In the genomic region with DNA sequence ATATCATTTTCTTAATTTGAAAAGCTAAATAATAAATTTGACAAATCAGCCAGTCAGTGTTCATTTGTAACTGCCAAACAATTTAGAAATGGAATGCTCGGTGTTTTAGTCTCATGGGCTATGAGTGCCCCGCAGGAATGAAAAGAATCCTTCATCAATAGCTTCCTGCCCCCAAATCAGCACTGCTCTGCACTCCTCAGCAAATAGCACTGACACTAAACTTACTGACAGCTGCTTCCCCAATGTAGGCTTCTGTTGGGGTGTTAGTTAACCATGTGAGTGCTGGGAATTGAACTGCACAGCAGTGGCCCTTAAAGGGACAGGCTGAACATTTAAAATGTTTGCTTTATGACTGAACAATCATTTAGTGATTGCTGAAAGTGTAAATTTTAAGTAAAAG, we compare ENCODE assay signal across 27 mouse cellular contexts. TPM values are rescaled to one million over a fixed set of nuclear protein-coding genes. Genes with fewer than 3 reads are reported as not detected.
DNase-seq lines count a peak whose midpoint lies in the region; ATAC-seq and TF ChIP-seq lines count a peak whose summit lies in the region.
"Had no signal": no experiment of that assay in that cellular context is flagged by ENCODE, and none has a peak within 500 bp of the region (broad histone marks: within the 10 kb centered on the region; RNA-seq: fewer than 3 reads in every experiment).

No protein-coding gene starts in this region.

- no peaks in the 10 kb centered on the region for H3K27me3 ChIP-seq in forebrain, embryonic 12.5 days
- no peaks in the 10 kb centered on the region for H3K27me3 ChIP-seq in forebrain, postnatal 0 days (ENCODE audit: insufficient read depth, low read length)
- H3K27me3 ChIP-seq in hindbrain, embryonic 13.5 days = no peaks in the 10 kb centered on the region
- no peaks in the 10 kb centered on the region for H3K27me3 ChIP-seq in hindbrain, postnatal 0 days (ENCODE audit: insufficient read depth, low read length)
- H3K27me3 ChIP-seq: embryonic facial prominence, embryonic 12.5 days; heart, embryonic 12.5 days; hindbrain, embryonic 15.5 days had no signal

- ATAC-seq in forebrain, embryonic 12.5 days (ENCODE audit: low FRiP score) = 0 out of 2 replicates have a peak, but pooled peaks have one; percentile 20
- ATAC-seq in forebrain, postnatal 0 days = no peak; the same call in 1 of the 2 replicates
- ATAC-seq in hindbrain, embryonic 13.5 days (ENCODE audit: low FRiP score) = no peak
- no peak for ATAC-seq in hindbrain, postnatal 0 days
- ATAC-seq: CD4-positive, CD25-positive, alpha-beta regulatory T cell, adult 4 months; inflammation-experienced regulatory T-cells, adult 6 months; intestine, postnatal 0 days had no signal

- H3K4me1 ChIP-seq in forebrain, embryonic 12.5 days = peaks cover 8% of the 10 kb centered on the region; the same call in 1 of the 2 replicates
- H3K4me1 ChIP-seq in forebrain, postnatal 0 days (ENCODE audit: insufficient read depth) = no peaks in the 10 kb centered on the region
- H3K4me1 ChIP-seq in hindbrain, embryonic 13.5 days (replicated peaks) = peaks cover 3% of the 10 kb centered on the region; the same call in 1 of the 2 replicates
- no peaks in the 10 kb centered on the region for H3K4me1 ChIP-seq in hindbrain, postnatal 0 days (ENCODE audit: insufficient read depth, low read length)
- H3K4me1 ChIP-seq: embryonic facial prominence, embryonic 12.5 days; heart, embryonic 12.5 days had no signal

- TF ChIP-seq CTCF in forebrain, postnatal 0 days (IDR thresholded peaks at IDR 0.05; ENCODE audit: low read depth) = no peak
- no peak for TF ChIP-seq CTCF in hindbrain, postnatal 0 days (IDR thresholded peaks at IDR 0.05; ENCODE audit: low read depth)

- no peak overlapping the region for H3K9ac ChIP-seq in forebrain, embryonic 12.5 days
- H3K9ac ChIP-seq in forebrain, postnatal 0 days = no peak overlapping the region
- H3K9ac ChIP-seq in hindbrain, embryonic 13.5 days = no peak overlapping the region
- H3K9ac ChIP-seq in hindbrain, postnatal 0 days (replicated peaks; ENCODE audit: low read length) = no peak overlapping the region
- H3K9ac ChIP-seq: embryonic facial prominence, embryonic 12.5 days; heart, embryonic 12.5 days; hindbrain, embryonic 15.5 days had no signal

- H3K9me3 ChIP-seq in forebrain, embryonic 12.5 days = no peaks in the 10 kb centered on the region
- no peaks in the 10 kb centered on the region for H3K9me3 ChIP-seq in forebrain, postnatal 0 days (ENCODE audit: low read length)
- no peaks in the 10 kb centered on the region for H3K9me3 ChIP-seq in hindbrain, embryonic 13.5 days
- no peaks in the 10 kb centered on the region for H3K9me3 ChIP-seq in hindbrain, postnatal 0 days (ENCODE audit: low read length)
- H3K9me3 ChIP-seq: embryonic facial prominence, embryonic 12.5 days; G1E; heart, embryonic 12.5 days; hindbrain, embryonic 10.5 days; hindbrain, embryonic 15.5 days had no signal

- H3K4me2 ChIP-seq in forebrain, embryonic 12.5 days = no peak overlapping the region
- no peak overlapping the region for H3K4me2 ChIP-seq in forebrain, postnatal 0 days (ENCODE audit: low read depth)
- no peak overlapping the region for H3K4me2 ChIP-seq in hindbrain, embryonic 13.5 days
- H3K4me2 ChIP-seq in hindbrain, postnatal 0 days (ENCODE audit: low read depth, low read length) = no peak overlapping the region
- H3K4me2 ChIP-seq: embryonic facial prominence, embryonic 12.5 days; heart, embryonic 12.5 days; hindbrain, embryonic 15.5 days had no signal

- H3K27ac ChIP-seq in forebrain, embryonic 12.5 days = no peak overlapping the region
- no peak overlapping the region for H3K27ac ChIP-seq in forebrain, postnatal 0 days (ENCODE audit: low read depth, low read length)
- H3K27ac ChIP-seq in hindbrain, embryonic 13.5 days = 0 out of 2 replicates have a peak overlapping the region, but pooled peaks have one; percentile 55
- H3K27ac ChIP-seq in hindbrain, postnatal 0 days = no peak overlapping the region
- H3K27ac ChIP-seq: embryonic facial prominence, embryonic 12.5 days; hindbrain, embryonic 10.5 days; hindbrain, embryonic 15.5 days had no signal

- DNase-seq in forebrain, postnatal 0 days = no peak
- DNase-seq in hindbrain, postnatal 0 days (ENCODE audit: low spot score) = no peak
- peak; percentile 11 for DNase-seq in retina, postnatal 1 day
- DNase-seq in retina, embryonic 14.5 days (ENCODE audit: low spot score) = no peak
- DNase-seq in right cerebral cortex, adult 18-20 months = no peak
- DNase-seq: adrenal gland, postnatal 10 days; B cell, adult 2 months; cerebellum, adult 11-12 months; cerebellum, adult 9-10 months; cerebellum, postnatal 25 days; gastrocnemius, postnatal 10 days had no signal

- 31% methylated on average over 2 of the region's 2 CpGs for WGBS in forebrain, embryonic 12.5 days
- 25% methylated on average over 2 of the region's 2 CpGs for WGBS in forebrain, postnatal 0 days
- 23% methylated on average over 2 of the region's 2 CpGs for WGBS in hindbrain, embryonic 13.5 days
- 35% methylated on average over 2 of the region's 2 CpGs for WGBS in hindbrain, postnatal 0 days

- no peaks in the 10 kb centered on the region for H3K36me3 ChIP-seq in forebrain, embryonic 12.5 days (replicated peaks)
- no peaks in the 10 kb centered on the region for H3K36me3 ChIP-seq in forebrain, postnatal 0 days (ENCODE audit: insufficient read depth)
- H3K36me3 ChIP-seq in hindbrain, embryonic 13.5 days = no peaks in the 10 kb centered on the region
- no peaks in the 10 kb centered on the region for H3K36me3 ChIP-seq in hindbrain, postnatal 0 days (ENCODE audit: insufficient read depth, low read length)
- H3K36me3 ChIP-seq: embryonic facial prominence, embryonic 12.5 days; G1E; heart, embryonic 12.5 days; hindbrain, embryonic 10.5 days; hindbrain, embryonic 15.5 days had no signal

- H3K4me3 ChIP-seq in forebrain, embryonic 12.5 days (replicated peaks) = no peak overlapping the region
- no peak overlapping the region for H3K4me3 ChIP-seq in forebrain, postnatal 0 days (ENCODE audit: low read depth, low read length)
- H3K4me3 ChIP-seq in hindbrain, embryonic 13.5 days = no peak overlapping the region
- H3K4me3 ChIP-seq in hindbrain, postnatal 0 days (ENCODE audit: low read length) = no peak overlapping the region
- H3K4me3 ChIP-seq: embryonic facial prominence, embryonic 12.5 days; heart, embryonic 12.5 days; hindbrain, embryonic 10.5 days; hindbrain, embryonic 15.5 days had no signal

RNA-seq across cellular contexts. Expression of a gene that starts 25.5 kb away (rescaled TPM):
- polyA plus RNA-seq in forebrain, embryonic 12.5 days (2016; fragmentation: Nextera tagmentation; extraction: Ambion mirVana) = not detected in 2 replicates
- not detected in 2 replicates for total RNA-seq in forebrain, postnatal 0 days (2014; rRNA removed)
- polyA plus RNA-seq in forebrain, postnatal 0 days (2015; fragmentation: Nextera tagmentation; extraction: Ambion mirVana) = not detected in 2 replicates
- not detected in 2 replicates for polyA plus RNA-seq in hindbrain, embryonic 13.5 days (2015; fragmentation: Nextera tagmentation; extraction: Ambion mirVana)
- not detected in 2 replicates for total RNA-seq in hindbrain, postnatal 0 days (2014; rRNA removed)
- polyA plus RNA-seq in hindbrain, postnatal 0 days (2015; fragmentation: Nextera tagmentation; extraction: Ambion mirVana) = not detected in 2 replicates
- total RNA-seq: adrenal gland, postnatal 10 days; adrenal gland, postnatal 4 days; G1E; gastrocnemius, postnatal 10 days; gastrocnemius, postnatal 4 days; heart, adult 8-10 months; heart, postnatal 25 days had no signal
- polyA plus RNA-seq: CD4-positive, CD25-positive, alpha-beta regulatory T cell, adult 4 months; cortical plate, adult 2 months; embryonic facial prominence, embryonic 12.5 days; G1E; heart, embryonic 12.5 days; heart, embryonic 16.5 days; hindbrain, embryonic 10.5 days; hindbrain, embryonic 15.5 days; inflammation-experienced regulatory T-cells, adult 6 months; intestine, postnatal 0 days had no signal

RNA-seq across cellular contexts. Expression of a gene that starts 25.8 kb away (rescaled TPM):
- not detected in 2 replicates for polyA plus RNA-seq in forebrain, embryonic 12.5 days (2016; fragmentation: Nextera tagmentation; extraction: Ambion mirVana)
- not detected in 2 replicates for total RNA-seq in forebrain, postnatal 0 days (2014; rRNA removed)
- not detected in 2 replicates for polyA plus RNA-seq in forebrain, postnatal 0 days (2015; fragmentation: Nextera tagmentation; extraction: Ambion mirVana)
- not detected in 2 replicates for polyA plus RNA-seq in hindbrain, embryonic 13.5 days (2015; fragmentation: Nextera tagmentation; extraction: Ambion mirVana)
- not detected in 2 replicates for total RNA-seq in hindbrain, postnatal 0 days (2014; rRNA removed)
- polyA plus RNA-seq in hindbrain, postnatal 0 days (2015; fragmentation: Nextera tagmentation; extraction: Ambion mirVana) = not detected in 2 replicates
- total RNA-seq: adrenal gland, postnatal 10 days; adrenal gland, postnatal 4 days; G1E; gastrocnemius, postnatal 10 days; gastrocnemius, postnatal 4 days; heart, adult 8-10 months; heart, postnatal 25 days had no signal
- polyA plus RNA-seq: CD4-positive, CD25-positive, alpha-beta regulatory T cell, adult 4 months; cortical plate, adult 2 months; embryonic facial prominence, embryonic 12.5 days; G1E; heart, embryonic 12.5 days; heart, embryonic 16.5 days; hindbrain, embryonic 10.5 days; hindbrain, embryonic 15.5 days; inflammation-experienced regulatory T-cells, adult 6 months; intestine, postnatal 0 days had no signal

RNA-seq across cellular contexts. Expression of a gene that starts 31.2 kb away (rescaled TPM):
- polyA plus RNA-seq in forebrain, embryonic 12.5 days (2016; fragmentation: Nextera tagmentation; extraction: Ambion mirVana) = 1.5 and 1.9 TPM in 2 replicates
- total RNA-seq in forebrain, postnatal 0 days (2014; rRNA removed) = 1.4 and 3.7 TPM in 2 replicates
- 2.7 and 3.8 TPM in 2 replicates for polyA plus RNA-seq in forebrain, postnatal 0 days (2015; fragmentation: Nextera tagmentation; extraction: Ambion mirVana)
- 1.0 and 1.4 TPM in 2 replicates for polyA plus RNA-seq in hindbrain, embryonic 13.5 days (2015; fragmentation: Nextera tagmentation; extraction: Ambion mirVana)
- total RNA-seq in hindbrain, postnatal 0 days (2014; rRNA removed) = 0.42 TPM in 1 of 2 replicates, not detected in the other
- polyA plus RNA-seq in hindbrain, postnatal 0 days (2015; fragmentation: Nextera tagmentation; extraction: Ambion mirVana) = 1.1 and 1.2 TPM in 2 replicates
- total RNA-seq: G1E; gastrocnemius, postnatal 10 days; gastrocnemius, postnatal 4 days; heart, adult 8-10 months; heart, postnatal 25 days had no signal
- polyA plus RNA-seq: CD4-positive, CD25-positive, alpha-beta regulatory T cell, adult 4 months; G1E; heart, embryonic 12.5 days; heart, embryonic 16.5 days; hindbrain, embryonic 10.5 days; inflammation-experienced regulatory T-cells, adult 6 months had no signal

RNA-seq across cellular contexts. Expression of a gene that starts 45.0 kb away (rescaled TPM):
- polyA plus RNA-seq in forebrain, embryonic 12.5 days (2016; fragmentation: Nextera tagmentation; extraction: Ambion mirVana) = not detected in 2 replicates
- total RNA-seq in forebrain, postnatal 0 days (2014; rRNA removed) = not detected in 2 replicates
- polyA plus RNA-seq in forebrain, postnatal 0 days (2015; fragmentation: Nextera tagmentation; extraction: Ambion mirVana) = not detected in 2 replicates
- 0.09 TPM in 1 of 2 replicates, not detected in the other for polyA plus RNA-seq in hindbrain, embryonic 13.5 days (2015; fragmentation: Nextera tagmentation; extraction: Ambion mirVana)
- total RNA-seq in hindbrain, postnatal 0 days (2014; rRNA removed) = not detected in 2 replicates
- polyA plus RNA-seq in hindbrain, postnatal 0 days (2015; fragmentation: Nextera tagmentation; extraction: Ambion mirVana) = not detected in 2 replicates
- total RNA-seq: gastrocnemius, postnatal 10 days; gastrocnemius, postnatal 4 days; heart, adult 8-10 months; heart, postnatal 25 days had no signal
- polyA plus RNA-seq: CD4-positive, CD25-positive, alpha-beta regulatory T cell, adult 4 months; cortical plate, adult 2 months; embryonic facial prominence, embryonic 12.5 days; G1E; heart, embryonic 12.5 days; hindbrain, embryonic 10.5 days; hindbrain, embryonic 15.5 days had no signal
